Mouse (Mus musculus): ENCODE measurements around the gene Psma4. TPM values are rescaled to one million over a fixed set of nuclear protein-coding genes. Genes with fewer than 3 reads are reported as not detected.
"Not testable (repeated sequence)": the region's sequence is repeated elsewhere in the genome, so short reads cannot be mapped to it uniquely, and the experiment has no call there.

The Psma4 gene
- polyA plus RNA-seq, 1 experiment: 27.1 TPM

DNA sequence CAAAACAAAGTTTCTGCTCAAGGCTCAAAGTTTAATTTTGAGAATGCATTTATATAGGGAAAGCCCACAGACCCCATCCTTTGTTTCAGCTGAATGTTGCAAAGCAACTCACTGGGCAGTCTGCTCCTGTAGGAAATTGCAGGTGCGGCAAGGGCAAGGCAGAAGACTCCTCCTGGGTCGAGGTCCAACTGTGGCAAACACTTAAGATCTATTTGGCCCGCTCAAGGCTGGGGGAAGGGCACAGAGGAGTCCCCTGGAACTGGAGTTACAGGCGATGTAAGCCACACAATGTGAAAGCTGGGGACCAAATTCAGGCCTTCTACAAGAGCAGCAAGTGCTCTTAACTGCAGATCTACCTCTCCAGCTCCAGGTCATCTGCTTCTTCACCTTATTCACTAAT, 30.6 kb upstream of the Psma4 start:
- Histone ChIP-seq H3K27ac (ENCODE audit: insufficient read depth, low read depth, low read length) (no peak overlapping the region), H3K27me3 (ENCODE audit: control insufficient read depth, insufficient read depth, low read length) (no peaks in the 10 kb centered on the region), H3K4me1 (ENCODE audit: control insufficient read depth, insufficient read depth, insufficient read length, low read length) (peaks cover 13% of the 10 kb centered on the region), H3K4me3 (ENCODE audit: low read depth, low read length) (no peak overlapping the region), H3K36me3 (ENCODE audit: control insufficient read depth, insufficient read depth, low read length) (no peaks in the 10 kb centered on the region)
- 16% methylated on average over 4 of the region's 4 CpGs for WGBS
- TF ChIP-seq CTCF (IDR thresholded peaks at IDR 0.05; ENCODE audit: extremely low read depth, insufficient read length, insufficient replicate concordance, low read depth, low read length) (no peak), POLR2A (IDR thresholded peaks at IDR 0.05; ENCODE audit: low read depth, low read length) (no peak)

DNA sequence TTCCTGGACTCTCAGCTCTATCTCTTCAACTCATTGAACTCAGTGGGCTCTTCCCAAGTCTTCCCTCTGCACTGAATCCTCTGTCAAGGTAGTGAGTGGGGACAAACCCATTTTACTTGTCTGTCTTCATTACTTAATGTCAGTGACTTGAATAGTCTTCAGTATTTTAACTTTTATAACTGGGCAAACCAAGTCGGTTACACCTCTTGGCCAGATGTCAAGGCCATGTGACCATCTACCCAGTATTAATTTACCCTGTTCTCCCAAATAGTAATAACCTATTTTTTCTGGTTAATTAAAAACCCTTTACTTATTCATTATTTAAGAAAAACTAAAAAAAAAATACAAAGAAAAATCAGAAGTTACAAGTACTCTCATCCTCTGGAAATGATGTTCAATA, 19.8 kb upstream of the Psma4 start:
- WGBS: 51% methylated on average over 1 of the region's 1 CpGs
- H3K4me3 ChIP-seq (ENCODE audit: low read depth, low read length): no peak overlapping the region
- 0 out of 2 replicates have a peak, but pooled peaks cover 2% of the 10 kb centered on the region for H3K4me1 ChIP-seq (ENCODE audit: control insufficient read depth, insufficient read depth, insufficient read length, low read length)
- H3K27ac ChIP-seq (ENCODE audit: insufficient read depth, low read depth, low read length): no peak overlapping the region
- H3K36me3 ChIP-seq (ENCODE audit: control insufficient read depth, insufficient read depth, low read length): no peaks in the 10 kb centered on the region
- TF ChIP-seq CTCF (IDR thresholded peaks at IDR 0.05; ENCODE audit: extremely low read depth, insufficient read length, insufficient replicate concordance, low read depth, low read length) (no peak), POLR2A (IDR thresholded peaks at IDR 0.05; ENCODE audit: low read depth, low read length) (no peak)
- H3K27me3 ChIP-seq (ENCODE audit: control insufficient read depth, insufficient read depth, low read length): no peaks in the 10 kb centered on the region; the same call in 1 of the 2 replicates

DNA sequence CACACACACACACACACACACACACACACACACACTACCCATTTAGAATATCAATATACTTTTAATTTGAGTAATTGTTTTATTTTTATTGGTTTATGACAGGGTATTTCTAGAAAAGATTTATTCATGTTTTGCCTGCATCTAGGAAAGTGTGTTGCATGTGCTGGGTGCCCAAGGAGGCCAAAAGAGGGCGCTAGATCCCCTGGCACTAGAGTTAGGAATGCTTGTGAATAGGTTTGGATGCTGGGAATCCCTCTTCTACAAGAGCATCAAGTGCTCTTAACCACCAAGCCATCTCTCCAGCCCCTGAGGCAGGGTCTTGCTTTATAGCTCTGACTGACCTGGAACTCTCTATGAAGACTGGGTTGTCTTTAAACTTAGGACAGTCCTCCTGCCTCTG, 18.8 kb upstream of the Psma4 start:
- Histone ChIP-seq H3K27me3 (ENCODE audit: control insufficient read depth, insufficient read depth, low read length) (no peaks in the 10 kb centered on the region; the same call in 1 of the 2 replicates), H3K4me3 (ENCODE audit: low read depth, low read length) (no peak overlapping the region), H3K36me3 (ENCODE audit: control insufficient read depth, insufficient read depth, low read length) (no peaks in the 10 kb centered on the region), H3K4me1 (ENCODE audit: control insufficient read depth, insufficient read depth, insufficient read length, low read length) (0 out of 2 replicates have a peak, but pooled peaks cover 2% of the 10 kb centered on the region), H3K27ac (ENCODE audit: insufficient read depth, low read depth, low read length) (no peak overlapping the region)
- 32% methylated on average over 1 of the region's 1 CpGs for WGBS
- peak; percentile 45; the same call in 1 of the 2 replicates for TF ChIP-seq CTCF (IDR thresholded peaks at IDR 0.05; ENCODE audit: extremely low read depth, insufficient read length, insufficient replicate concordance, low read depth, low read length)
- no peak for TF ChIP-seq POLR2A (IDR thresholded peaks at IDR 0.05; ENCODE audit: low read depth, low read length)

DNA sequence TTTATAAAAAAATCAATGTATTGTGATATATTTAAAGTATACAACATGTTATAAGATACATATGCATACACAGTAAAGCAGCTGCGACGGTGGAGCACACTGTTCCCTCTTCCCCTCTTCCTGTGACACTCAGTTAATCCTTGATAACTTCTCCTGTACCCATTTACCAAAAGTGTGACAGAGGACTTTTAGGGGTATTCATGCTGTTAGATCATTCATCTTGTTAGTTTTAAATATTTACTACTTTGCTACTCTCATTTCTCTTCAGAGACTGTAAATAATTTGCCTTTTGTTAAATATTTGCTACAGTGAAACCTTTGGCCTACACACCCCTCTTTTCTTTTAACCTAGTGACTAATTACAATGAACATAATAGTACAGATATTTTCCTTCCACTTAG, 18.2 kb upstream of the Psma4 start:
- WGBS: 58% methylated on average over 2 of the region's 2 CpGs
- Histone ChIP-seq H3K4me1 (ENCODE audit: control insufficient read depth, insufficient read depth, insufficient read length, low read length) (0 out of 2 replicates have a peak, but pooled peaks cover 2% of the 10 kb centered on the region), H3K4me3 (ENCODE audit: low read depth, low read length) (no peak overlapping the region), H3K27me3 (ENCODE audit: control insufficient read depth, insufficient read depth, low read length) (no peaks in the 10 kb centered on the region; the same call in 1 of the 2 replicates), H3K36me3 (ENCODE audit: control insufficient read depth, insufficient read depth, low read length) (no peaks in the 10 kb centered on the region), H3K27ac (ENCODE audit: insufficient read depth, low read depth, low read length) (no peak overlapping the region)
- TF ChIP-seq POLR2A (IDR thresholded peaks at IDR 0.05; ENCODE audit: low read depth, low read length) (no peak), CTCF (IDR thresholded peaks at IDR 0.05; ENCODE audit: extremely low read depth, insufficient read length, insufficient replicate concordance, low read depth, low read length) (no peak)

DNA sequence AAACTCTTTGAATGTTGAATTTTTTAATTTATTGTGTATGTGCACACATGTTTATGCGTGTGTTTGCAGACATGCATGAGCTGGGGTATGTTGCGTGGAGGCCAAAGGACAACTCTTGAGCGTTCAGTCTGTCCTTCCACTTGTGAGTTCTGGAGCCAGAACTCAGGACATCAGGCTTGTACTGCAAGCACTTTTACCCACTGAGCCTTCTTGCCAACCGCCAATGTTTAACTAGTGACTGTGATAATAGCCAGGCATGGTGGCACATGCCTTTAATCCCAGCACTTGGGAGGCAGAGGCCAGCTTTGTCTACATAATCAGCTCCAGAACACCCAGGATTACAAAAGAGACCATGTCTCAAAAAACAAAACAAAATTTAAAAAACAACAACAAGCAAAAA, 8.5 kb upstream of the Psma4 start:
- H3K36me3 ChIP-seq (ENCODE audit: control insufficient read depth, insufficient read depth, low read length): no peaks in the 10 kb centered on the region
- H3K27ac ChIP-seq (ENCODE audit: insufficient read depth, low read depth, low read length): no peak overlapping the region
- H3K27me3 ChIP-seq (ENCODE audit: control insufficient read depth, insufficient read depth, low read length): no peaks in the 10 kb centered on the region
- 88% methylated on average over 4 of the region's 4 CpGs for WGBS
- no peaks in the 10 kb centered on the region for H3K4me1 ChIP-seq (ENCODE audit: control insufficient read depth, insufficient read depth, insufficient read length, low read length)
- H3K4me3 ChIP-seq (ENCODE audit: low read depth, low read length): no peak overlapping the region
- no peak for TF ChIP-seq CTCF (IDR thresholded peaks at IDR 0.05; ENCODE audit: extremely low read depth, insufficient read length, insufficient replicate concordance, low read depth, low read length)

DNA sequence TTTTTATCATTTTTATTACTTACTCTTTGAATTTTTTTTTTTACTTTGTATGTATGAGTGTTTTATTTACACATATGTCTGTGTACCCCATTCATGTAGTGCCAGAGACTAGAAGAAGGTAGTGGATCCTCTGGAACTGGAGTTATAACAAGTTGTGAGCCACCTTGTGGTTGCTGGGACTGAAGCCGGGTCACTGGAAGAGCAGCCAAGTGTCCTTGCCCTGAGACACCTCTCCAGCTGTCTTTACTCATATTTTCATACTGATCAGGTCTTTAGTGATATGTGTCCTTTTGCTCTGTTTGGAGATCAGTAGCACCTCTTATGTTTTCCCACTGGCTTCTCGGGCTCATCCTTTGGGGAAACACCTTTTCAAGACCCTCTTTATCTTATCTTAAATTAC, 6.1 kb upstream of the Psma4 start:
- H3K27me3 ChIP-seq (ENCODE audit: control insufficient read depth, insufficient read depth, low read length): no peaks in the 10 kb centered on the region
- no peak overlapping the region for H3K4me3 ChIP-seq (ENCODE audit: low read depth, low read length)
- no peak overlapping the region for H3K27ac ChIP-seq (ENCODE audit: insufficient read depth, low read depth, low read length)
- no peaks in the 10 kb centered on the region for H3K36me3 ChIP-seq (ENCODE audit: control insufficient read depth, insufficient read depth, low read length)
- TF ChIP-seq POLR2A (IDR thresholded peaks at IDR 0.05; ENCODE audit: low read depth, low read length): no peak
- TF ChIP-seq CTCF (IDR thresholded peaks at IDR 0.05; ENCODE audit: extremely low read depth, insufficient read length, insufficient replicate concordance, low read depth, low read length): no peak
- H3K4me1 ChIP-seq (ENCODE audit: control insufficient read depth, insufficient read depth, insufficient read length, low read length): no peaks in the 10 kb centered on the region
- 65% methylated on average over 2 of the region's 2 CpGs for WGBS

DNA sequence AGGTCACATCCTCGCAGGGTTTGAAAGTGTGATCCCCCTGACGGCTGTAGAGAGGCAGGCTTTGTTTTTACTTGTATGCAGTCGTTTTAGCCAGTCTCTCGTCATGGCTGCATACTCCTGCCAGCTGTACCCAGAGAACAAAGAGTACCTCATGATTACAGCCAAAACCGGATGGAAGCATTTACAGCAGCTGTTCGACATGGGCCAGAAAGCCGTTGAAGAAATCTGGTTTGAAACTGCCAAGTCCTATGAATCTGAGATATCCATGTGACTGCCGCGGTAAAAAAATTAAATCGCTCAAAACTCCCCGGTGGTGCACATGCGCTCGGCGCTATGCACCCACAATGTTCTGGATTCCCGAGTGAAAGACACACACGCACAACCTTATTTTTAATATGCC, 4.3 kb upstream of the Psma4 start:
- 80% methylated on average over 16 of the region's 16 CpGs for WGBS
- Histone ChIP-seq H3K36me3 (ENCODE audit: control insufficient read depth, insufficient read depth, low read length) (no peaks in the 10 kb centered on the region), H3K4me1 (ENCODE audit: control insufficient read depth, insufficient read depth, insufficient read length, low read length) (no peaks in the 10 kb centered on the region; the same call in 1 of the 2 replicates), H3K27ac (ENCODE audit: insufficient read depth, low read depth, low read length) (no peak overlapping the region), H3K4me3 (ENCODE audit: low read depth, low read length) (no peak overlapping the region), H3K27me3 (ENCODE audit: control insufficient read depth, insufficient read depth, low read length) (no peaks in the 10 kb centered on the region)
- TF ChIP-seq POLR2A (IDR thresholded peaks at IDR 0.05; ENCODE audit: low read depth, low read length) (no peak), CTCF (IDR thresholded peaks at IDR 0.05; ENCODE audit: extremely low read depth, insufficient read length, insufficient replicate concordance, low read depth, low read length) (no peak)

DNA sequence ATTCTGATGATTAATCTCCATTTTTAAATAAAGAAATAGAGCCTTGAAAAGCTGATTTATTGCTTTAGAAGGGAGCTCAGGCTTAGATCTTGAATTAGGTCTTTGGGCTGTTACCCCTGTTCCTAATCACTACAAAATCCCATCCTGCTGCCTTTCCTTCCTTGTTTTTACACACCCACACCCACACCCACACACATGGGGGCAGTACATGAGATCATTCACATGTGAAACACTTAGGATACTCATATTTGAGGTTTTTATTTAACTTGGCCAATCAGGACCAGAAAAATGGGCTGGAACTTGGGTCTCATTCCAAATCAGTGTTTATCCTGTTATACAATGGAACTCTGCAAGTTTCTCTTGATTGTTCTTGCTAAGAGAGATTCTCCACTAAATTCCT, 1.1 kb upstream of the Psma4 start:
- no peaks in the 10 kb centered on the region for H3K27me3 ChIP-seq (ENCODE audit: control insufficient read depth, insufficient read depth, low read length)
- H3K27ac ChIP-seq (ENCODE audit: insufficient read depth, low read depth, low read length): no peak overlapping the region
- TF ChIP-seq CTCF (IDR thresholded peaks at IDR 0.05; ENCODE audit: extremely low read depth, insufficient read length, insufficient replicate concordance, low read depth, low read length): no peak
- no peak for TF ChIP-seq POLR2A (IDR thresholded peaks at IDR 0.05; ENCODE audit: low read depth, low read length)

DNA sequence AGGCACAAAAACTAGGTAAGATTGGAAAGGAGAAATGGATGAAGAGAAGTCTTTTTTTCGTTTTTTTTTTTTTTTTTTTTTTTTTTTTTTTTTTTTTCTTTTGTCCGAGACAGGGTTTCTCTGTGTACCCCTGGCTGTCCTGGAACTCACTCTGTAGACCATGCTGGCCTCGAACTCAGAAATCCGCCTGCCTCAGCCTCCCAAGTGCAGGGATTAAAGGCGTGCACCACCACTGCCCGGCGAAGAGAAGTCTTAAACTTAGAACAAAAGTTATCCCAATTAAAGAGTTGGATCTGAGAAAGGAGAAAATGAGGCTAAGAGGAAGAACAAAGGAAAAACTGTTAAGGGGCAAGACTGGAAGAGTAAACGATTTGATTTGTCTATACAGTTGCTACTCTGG, 428 bp upstream of the Psma4 start:
- not testable (repeated sequence) for H3K27me3 ChIP-seq (ENCODE audit: control insufficient read depth, insufficient read depth, low read length); H3K4me1 ChIP-seq (ENCODE audit: control insufficient read depth, insufficient read depth, insufficient read length, low read length)
- Histone ChIP-seq H3K4me3 (ENCODE audit: low read depth, low read length) (peak overlapping the region; percentile 97), H3K36me3 (ENCODE audit: control insufficient read depth, insufficient read depth, low read length) (peaks cover 21% of the 10 kb centered on the region), H3K27ac (ENCODE audit: insufficient read depth, low read depth, low read length) (peak overlapping the region; percentile 61)
- WGBS: 26% methylated on average over 8 of the region's 8 CpGs

More for the DNA sequence above, 1.1 kb upstream of the Psma4 start:
- Histone ChIP-seq H3K4me1 (ENCODE audit: control insufficient read depth, insufficient read depth, insufficient read length, low read length) (no peaks in the 10 kb centered on the region; the same call in 1 of the 2 replicates), H3K36me3 (ENCODE audit: control insufficient read depth, insufficient read depth, low read length) (peaks cover 17% of the 10 kb centered on the region), H3K4me3 (ENCODE audit: low read depth, low read length) (no peak overlapping the region)
